Mouse (Mus musculus) spleen, adult 18-20 months (tissue): ENCODE data around the gene Rad9b.

Experiments used
- DNase-seq, 2 experiments: peaks; one replicate each; pipeline ENCODE4 v3.0.0; 2022; ENCODE audit warnings: mixed read lengths in 2 of 2

Rad9b gene

GRCm38 (mm10) chr5:122280422-122280826, 73.6 kb downstream of the Rad9b start:
- no peak for DNase-seq

GRCm38 (mm10) chr5:122279799-122280421, 74.1 kb downstream of the Rad9b start:
- DNase-seq = no peak

- DNase-seq = no peak
Observed at GRCm38 (mm10) chr5:122278946-122279345, 75.1 kb downstream of the Rad9b start.

GRCm38 (mm10) chr5:122274785-122275184, 79.2 kb downstream of the Rad9b start:
- peak; percentile 67 to 76 for DNase-seq
